Mouse (Mus musculus) heart, embryonic 15.5 days (tissue): ENCODE data around the gene Tubg1. TPM values are rescaled to one million over a fixed set of nuclear protein-coding genes. Genes with fewer than 3 reads are reported as not detected.

Experiments
- ATAC-seq: fragments of 200-750 bp; cut with Nextera tagmentation; replicated peaks from 2 replicates; pipeline ENCODE4 v1.8.0; 2017; ENCODE audit warnings: low read depth, moderate TSS enrichment; ENCODE audit not compliant: insufficient number of reproducible peaks, insufficient read depth, low FRiP score
- H3K27ac ChIP-seq: fragments of 300-500 bp; sonication (generic); 2 replicates; pipeline ENCODE4 v1.5.1; 2015; ENCODE audit warnings: mild to moderate bottlenecking, inconsistent platforms
- H3K27me3 ChIP-seq: fragments of 300-500 bp; sonication (generic); 2 replicates; pipeline ENCODE4 v1.6.1; 2015; ENCODE audit warnings: inconsistent platforms
- H3K36me3 ChIP-seq: fragments of 300-500 bp; sonication (generic); 2 replicates; pipeline ENCODE4 v1.6.1; 2015; ENCODE audit warnings: mild to moderate bottlenecking, inconsistent platforms
- H3K4me1 ChIP-seq: fragments of 300-500 bp; sonication (generic); replicated peaks from 2 replicates; pipeline ENCODE4 v1.6.1; 2015; ENCODE audit warnings: inconsistent platforms
- H3K4me2 ChIP-seq: fragments of 300-500 bp; sonication (generic); 2 replicates; pipeline ENCODE4 v1.6.1; 2015; ENCODE audit warnings: inconsistent platforms, mild to moderate bottlenecking, moderate library complexity
- H3K4me3 ChIP-seq: fragments of 300-500 bp; sonication (generic); 2 replicates; pipeline ENCODE4 v1.5.1; 2015; ENCODE audit warnings: mild to moderate bottlenecking, inconsistent platforms
- H3K9ac ChIP-seq: fragments of 300-500 bp; sonication (generic); 2 replicates; pipeline ENCODE4 v1.6.1; 2015; ENCODE audit warnings: mild to moderate bottlenecking, inconsistent platforms
- H3K9me3 ChIP-seq: fragments of 300-500 bp; sonication (generic); replicated peaks from 2 replicates; pipeline ENCODE4 v1.6.1; 2016; ENCODE audit warnings: inconsistent platforms
- WGBS: fragments of 180-500 bp; shearing (Covaris S2); methylation state at CpG from one replicate; pipeline ENCODE4 v1.1.7; 2015; ENCODE audit warnings: mixed read lengths; 5-methylcytosine and 5-hydroxymethylcytosine counted together
- polyA plus RNA-seq: library from polyadenylated mRNA; unstranded; fragments of >200 nt; fragmentation: Nextera tagmentation; extraction: Ambion mirVana; gene quantifications from 2 replicates; pipeline ENCODE4 v1.2.1, GENCODE M21; 2015

Gene Tubg1
- polyA plus RNA-seq, 1 experiment from 2014 or later: 62.1 TPM

GRCm38 (mm10) chr11:101084246-101084645, 35.5 kb upstream of the Tubg1 start:
- ATAC-seq: no peak
- H3K27ac ChIP-seq: no peak overlapping the region
- H3K4me2 ChIP-seq: no peak overlapping the region
- peaks cover 20% of the 10 kb centered on the region for H3K27me3 ChIP-seq
- H3K4me1 ChIP-seq: peaks cover 51% of the 10 kb centered on the region
- no peak overlapping the region for H3K9ac ChIP-seq
- H3K4me3 ChIP-seq: no peak overlapping the region
- H3K9me3 ChIP-seq: no peaks in the 10 kb centered on the region
- peaks cover 7% of the 10 kb centered on the region for H3K36me3 ChIP-seq
- 83% methylated on average over 14 of the region's 14 CpGs for WGBS

GRCm38 (mm10) chr11:101084811-101085210, 34.9 kb upstream of the Tubg1 start:
- Histone ChIP-seq H3K9me3 (no peaks in the 10 kb centered on the region), H3K4me3 (no peak overlapping the region), H3K9ac (no peak overlapping the region), H3K4me2 (no peak overlapping the region), H3K27me3 (peaks cover 14% of the 10 kb centered on the region), H3K36me3 (peaks cover 13% of the 10 kb centered on the region), H3K27ac (no peak overlapping the region), H3K4me1 (peaks cover 47% of the 10 kb centered on the region)
- 91% methylated on average over 12 of the region's 12 CpGs for WGBS
- ATAC-seq: no peak

- Histone ChIP-seq H3K9ac (peak overlapping the region; percentile 36; the same call in 1 of the 2 replicates), H3K4me3 (no peak overlapping the region), H3K27ac (peak overlapping the region; percentile 88; the same call in 1 of the 2 replicates), H3K36me3 (peaks cover 22% of the 10 kb centered on the region), H3K27me3 (peaks cover 4% of the 10 kb centered on the region), H3K4me2 (peak overlapping the region; percentile 87; the same call in 1 of the 2 replicates), H3K4me1 (peaks cover 45% of the 10 kb centered on the region), H3K9me3 (no peaks in the 10 kb centered on the region)
- 89% methylated on average over 18 of the region's 18 CpGs for whole genome bisulfite sequencing
- no peak for ATAC-seq
These were observed 34.0 kb upstream of the Tubg1 start for GRCm38 (mm10) chr11:101085617-101086322.

- H3K9me3 ChIP-seq: no peaks in the 10 kb centered on the region
- H3K9ac ChIP-seq: peak overlapping the region; percentile 36
- H3K4me1 ChIP-seq: peaks cover 45% of the 10 kb centered on the region
- WGBS: 78% methylated on average over 6 of the region's 6 CpGs
- no peak for ATAC-seq
- H3K4me2 ChIP-seq: peak overlapping the region; percentile 87
- no peaks in the 10 kb centered on the region for H3K27me3 ChIP-seq
- peak overlapping the region; percentile 85 for H3K4me3 ChIP-seq
- H3K36me3 ChIP-seq: peaks cover 27% of the 10 kb centered on the region
- H3K27ac ChIP-seq: peak overlapping the region; percentile 88
These were observed 33.4 kb upstream of the Tubg1 start for GRCm38 (mm10) chr11:101086323-101086674.

GRCm38 (mm10) chr11:101086756-101087681, 32.7 kb upstream of the Tubg1 start, which contains the start of gene Mlx:
Gene Mlx (plus strand): TSS chr11:101087277.
- peaks cover 38% of the 10 kb centered on the region for H3K4me1 ChIP-seq
- peak within 1 kb of the TSS; percentile 87 for H3K4me2 ChIP-seq
- H3K36me3 ChIP-seq: peaks cover 35% of the 10 kb centered on the region
- H3K27me3 ChIP-seq: no peaks in the 10 kb centered on the region
- H3K9ac ChIP-seq: peak within 1 kb of the TSS; percentile 81
- peak within 1 kb of the TSS; percentile 88 for H3K27ac ChIP-seq
- 1% methylated on average over 52 of the region's 52 CpGs for WGBS
- H3K4me3 ChIP-seq: peak within 1 kb of the TSS; percentile 85
- no peaks in the 10 kb centered on the region for H3K9me3 ChIP-seq
- ATAC-seq: peak; percentile 83

- peak overlapping the region; percentile 87 for H3K4me2 ChIP-seq
- WGBS: 11% methylated on average over 8 of the region's 8 CpGs
- no peak for ATAC-seq
- H3K27ac ChIP-seq: peak overlapping the region; percentile 88
- H3K36me3 ChIP-seq: peaks cover 41% of the 10 kb centered on the region
- H3K4me3 ChIP-seq: peak overlapping the region; percentile 85
- H3K9ac ChIP-seq: peak overlapping the region; percentile 81
- H3K4me1 ChIP-seq: peaks cover 37% of the 10 kb centered on the region
- H3K27me3 ChIP-seq: no peaks in the 10 kb centered on the region
- no peaks in the 10 kb centered on the region for H3K9me3 ChIP-seq
These were observed 32.1 kb upstream of the Tubg1 start for GRCm38 (mm10) chr11:101087682-101088055.

GRCm38 (mm10) chr11:101089931-101090330, 29.8 kb upstream of the Tubg1 start:
- H3K9me3 ChIP-seq: no peaks in the 10 kb centered on the region
- H3K4me1 ChIP-seq: peaks cover 35% of the 10 kb centered on the region
- no peak overlapping the region for H3K4me2 ChIP-seq
- 93% methylated on average over 1 of the region's 1 CpGs for WGBS
- no peak overlapping the region for H3K9ac ChIP-seq
- no peaks in the 10 kb centered on the region for H3K27me3 ChIP-seq
- H3K36me3 ChIP-seq: peaks cover 45% of the 10 kb centered on the region
- H3K4me3 ChIP-seq: no peak overlapping the region
- ATAC-seq: no peak
- H3K27ac ChIP-seq: no peak overlapping the region

GRCm38 (mm10) chr11:101094930-101095313, 24.8 kb upstream of the Tubg1 start:
- H3K9ac ChIP-seq: peak overlapping the region; percentile 79
- no peaks in the 10 kb centered on the region for H3K9me3 ChIP-seq
- peak overlapping the region; percentile 90 for H3K4me2 ChIP-seq
- WGBS: under 1% methylated on average over 18 of the region's 18 CpGs
- peak overlapping the region; percentile 99 for H3K27ac ChIP-seq
- H3K27me3 ChIP-seq: no peaks in the 10 kb centered on the region
- ATAC-seq: no peak; the same call in 1 of the 2 replicates
- H3K36me3 ChIP-seq: peaks cover 62% of the 10 kb centered on the region
- H3K4me1 ChIP-seq: peaks cover 14% of the 10 kb centered on the region
- peak overlapping the region; percentile 77 for H3K4me3 ChIP-seq

- Histone ChIP-seq H3K27me3 (no peaks in the 10 kb centered on the region), H3K4me2 (peak within 1 kb of the TSS; percentile 90), H3K4me3 (peak within 1 kb of the TSS; percentile 77), H3K9me3 (no peaks in the 10 kb centered on the region), H3K36me3 (peaks cover 62% of the 10 kb centered on the region), H3K9ac (peak within 1 kb of the TSS; percentile 79), H3K4me1 (peaks cover 14% of the 10 kb centered on the region), H3K27ac (peak within 1 kb of the TSS; percentile 99)
- peak; percentile 95 for ATAC-seq
- under 1% methylated on average over 43 of the region's 43 CpGs for WGBS
These were observed 24.3 kb upstream of the Tubg1 start, which contains the start of gene Psmc3ip for GRCm38 (mm10) chr11:101095314-101096024. Gene Psmc3ip (minus strand): TSS chr11:101095436.

GRCm38 (mm10) chr11:101098231-101098630, 21.5 kb upstream of the Tubg1 start:
- WGBS: 92% methylated on average over 8 of the region's 8 CpGs
- Histone ChIP-seq H3K4me3 (no peak overlapping the region), H3K36me3 (peaks cover 57% of the 10 kb centered on the region)

GRCm38 (mm10) chr11:101103011-101103410, 16.7 kb upstream of the Tubg1 start:
- WGBS: 90% methylated on average over 5 of the region's 5 CpGs
- Histone ChIP-seq H3K27ac (0 out of 2 replicates have a peak overlapping the region, but pooled peaks have one; percentile 5), H3K27me3 (no peaks in the 10 kb centered on the region), H3K36me3 (peaks cover 58% of the 10 kb centered on the region), H3K9ac (no peak overlapping the region), H3K4me1 (no peaks in the 10 kb centered on the region), H3K4me2 (no peak overlapping the region), H3K4me3 (no peak overlapping the region), H3K9me3 (no peaks in the 10 kb centered on the region)
- ATAC-seq: no peak

More at GRCm38 (mm10) chr11:101098231-101098630, 21.5 kb upstream of the Tubg1 start:
- no peak overlapping the region for H3K9ac ChIP-seq
- no peaks in the 10 kb centered on the region for H3K27me3 ChIP-seq
- no peak overlapping the region for H3K4me2 ChIP-seq
- H3K4me1 ChIP-seq: peaks cover 14% of the 10 kb centered on the region
- H3K9me3 ChIP-seq: no peaks in the 10 kb centered on the region
- no peak for ATAC-seq
- H3K27ac ChIP-seq: no peak overlapping the region
